Mouse (Mus musculus): ENCODE measurements around the gene Csnk2b. TPM values are rescaled to one million over a fixed set of nuclear protein-coding genes. Genes with fewer than 3 reads are reported as not detected.
A peak's percentile ranks its signal among the peaks of the same experiment; 100 is the strongest.

Gene Csnk2b
- total and polyA plus RNA-seq, 3 experiments = 149 to 301 (median 170) TPM

DNA sequence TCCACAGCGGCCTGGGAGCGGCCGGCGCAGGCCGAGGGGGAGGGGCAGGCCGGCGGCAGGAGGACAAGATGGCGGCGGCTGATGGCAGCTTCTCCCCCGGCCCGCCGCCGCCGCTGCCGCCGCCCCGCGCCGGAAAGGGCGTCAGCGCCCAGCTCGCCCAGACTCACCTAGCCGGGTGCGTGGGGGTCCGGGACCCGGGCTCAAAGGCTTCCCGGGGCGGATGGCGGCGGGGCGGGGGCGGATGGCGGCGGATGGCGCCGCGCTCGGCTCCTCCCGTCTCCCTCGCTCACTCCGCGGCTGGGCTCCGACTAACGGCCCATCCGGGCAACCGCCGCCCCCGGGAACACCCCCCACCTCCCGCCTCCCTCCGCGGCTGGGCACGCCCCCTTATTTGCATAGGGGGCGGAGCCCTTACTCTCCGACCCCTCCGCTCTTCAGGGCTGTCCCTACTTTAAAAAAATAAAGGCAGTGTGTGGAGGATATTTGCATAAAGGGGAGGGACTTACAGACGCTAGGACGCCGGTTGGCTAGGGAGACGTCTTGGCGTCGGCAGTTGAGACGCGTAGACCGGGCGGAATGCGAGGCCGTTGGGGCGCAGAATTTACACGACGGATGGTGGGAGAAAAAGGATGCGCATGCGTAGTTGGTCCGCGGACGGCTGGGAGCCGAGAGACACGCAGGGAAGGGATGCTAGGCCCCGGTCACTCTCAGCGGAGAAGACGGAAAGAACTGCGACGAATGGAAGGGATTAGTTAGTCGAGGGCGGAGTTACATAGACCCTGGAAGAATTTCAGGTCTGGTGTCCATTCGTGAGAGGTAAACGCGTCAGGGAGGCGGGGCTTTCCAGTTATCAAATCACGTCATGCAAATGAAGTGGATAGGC lies 43.0 kb upstream of the Csnk2b start, which contains the start of gene Prrc2a:
Gene Prrc2a, minus strand, starts transcription at position 330 of the 883 bp plus-strand sequence.
- Histone ChIP-seq H3K27ac (peak within 1 kb of the TSS; percentile 99), H3K27me3 (ENCODE audit: control insufficient read depth, insufficient read depth, low read length) (no peaks in the 10 kb centered on the region), H3K79me2 (replicated peaks; ENCODE audit: control insufficient read depth, insufficient read depth, low read length) (peaks cover 9% of the 10 kb centered on the region; the same call in 1 of the 2 replicates), H3K4me1 (ENCODE audit: control insufficient read depth, insufficient read depth, low read length) (peaks cover 14% of the 10 kb centered on the region), H3K9ac (ENCODE audit: low read depth, low read length) (peak within 1 kb of the TSS; percentile 98), H3K4me3 (peak within 1 kb of the TSS; percentile 91), H3K36me3 (ENCODE audit: control insufficient read depth, insufficient read depth, low read length) (peaks cover 18% of the 10 kb centered on the region)
- TF ChIP-seq CTCF (IDR thresholded peaks at IDR 0.05) (0 out of 2 replicates have a peak, but pooled peaks have one; percentile 16), POLR2A (IDR thresholded peaks at IDR 0.05; ENCODE audit: insufficient read depth, low read depth, low read length) (peak; percentile 93), EP300 (IDR thresholded peaks at IDR 0.05; ENCODE audit: insufficient read depth, low read depth, low read length) (peak; percentile 47; the same call in 1 of the 2 replicates)
- intact Hi-C loops (cut with DNase I) = loop anchor here (5.0 kb wide), 1 partner anchor 38 kb away; the partner anchor contains the start of gene D17H6S53E
- peak; percentile 95 to 99 for DNase-seq
- under 1% methylated on average over 71 of the region's 89 CpGs for WGBS

DNA sequence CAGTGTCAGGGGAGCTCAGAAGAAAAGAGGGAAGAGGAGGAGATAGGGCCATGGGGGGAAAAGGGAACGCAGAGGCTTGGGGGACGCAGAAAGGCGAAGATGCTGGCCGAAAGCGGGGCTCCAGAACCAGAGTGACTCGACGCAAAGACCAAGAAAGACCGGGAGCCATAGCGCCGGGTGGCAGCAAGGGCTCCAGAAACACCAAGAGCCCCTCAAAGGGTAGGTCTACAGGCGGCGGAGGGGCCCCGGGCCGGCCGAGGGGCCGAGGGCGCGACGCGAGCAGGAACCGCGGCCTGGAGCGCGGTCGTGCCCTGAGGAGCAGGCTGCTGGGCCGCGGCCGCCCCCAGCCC lies 42.3 kb upstream of the Csnk2b start:
- Histone ChIP-seq H3K4me3 (peak overlapping the region; percentile 91), H3K27ac (peak overlapping the region; percentile 96), H3K9ac (ENCODE audit: low read depth, low read length) (peak overlapping the region; percentile 98), H3K79me2 (replicated peaks; ENCODE audit: control insufficient read depth, insufficient read depth, low read length) (peaks cover 9% of the 10 kb centered on the region; the same call in 1 of the 2 replicates), H3K36me3 (ENCODE audit: control insufficient read depth, insufficient read depth, low read length) (peaks cover 18% of the 10 kb centered on the region), H3K27me3 (ENCODE audit: control insufficient read depth, insufficient read depth, low read length) (no peaks in the 10 kb centered on the region), H3K4me1 (ENCODE audit: control insufficient read depth, insufficient read depth, low read length) (peaks cover 14% of the 10 kb centered on the region)
- DNase-seq = no peak
- intact Hi-C loops (cut with DNase I) = loop anchor here (5.0 kb wide), 1 partner anchor 37 kb away; the partner anchor contains the start of gene D17H6S53E
- TF ChIP-seq POLR2A (IDR thresholded peaks at IDR 0.05; ENCODE audit: insufficient read depth, low read depth, low read length) (no peak), EP300 (IDR thresholded peaks at IDR 0.05; ENCODE audit: insufficient read depth, low read depth, low read length) (no peak), CTCF (IDR thresholded peaks at IDR 0.05) (no peak)
- WGBS = 0% methylated on average over 25 of the region's 28 CpGs

DNA sequence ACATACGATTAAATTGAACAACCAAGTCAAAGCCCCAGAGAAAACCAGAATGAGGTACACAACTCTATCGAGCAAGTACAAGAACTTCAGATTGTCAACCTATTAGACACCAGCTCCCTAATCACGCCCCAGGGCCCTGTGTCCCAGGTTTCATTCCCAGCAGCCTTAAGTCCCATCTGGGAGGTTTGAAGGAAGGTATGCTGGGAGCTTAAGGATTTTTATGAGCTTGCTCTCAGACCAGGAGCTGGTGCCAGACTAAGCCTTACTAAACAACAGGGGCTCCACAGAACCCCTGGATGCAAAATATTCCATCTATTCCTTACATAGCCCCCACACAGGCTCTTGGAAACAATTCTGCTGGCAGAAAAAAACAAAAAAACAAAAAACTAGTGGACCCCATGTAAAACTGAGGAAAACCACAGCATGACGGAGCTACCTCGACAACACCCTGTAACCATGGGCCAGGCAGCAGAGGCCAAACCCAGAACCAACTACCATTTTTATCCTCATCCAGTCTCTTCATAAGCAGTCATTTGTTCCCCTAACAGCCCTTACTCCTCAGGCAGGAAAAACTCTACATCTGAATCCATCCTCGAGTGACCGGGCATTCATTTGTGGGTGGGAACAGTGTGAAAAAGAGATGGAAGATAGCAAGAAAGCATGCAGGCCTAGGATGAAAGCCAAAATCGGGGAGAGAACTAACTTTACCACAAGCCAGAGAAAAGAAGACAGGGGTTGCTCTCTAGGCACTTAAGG lies 41.7 kb upstream of the Csnk2b start:
- peaks cover 14% of the 10 kb centered on the region for H3K4me1 ChIP-seq (ENCODE audit: control insufficient read depth, insufficient read depth, low read length)
- H3K79me2 ChIP-seq (replicated peaks; ENCODE audit: control insufficient read depth, insufficient read depth, low read length) = peaks cover 9% of the 10 kb centered on the region; the same call in 1 of the 2 replicates
- no peaks in the 10 kb centered on the region for H3K27me3 ChIP-seq (ENCODE audit: control insufficient read depth, insufficient read depth, low read length)
- WGBS = 3% methylated on average over 8 of the region's 8 CpGs
- H3K27ac ChIP-seq = peak overlapping the region; percentile 96
- H3K36me3 ChIP-seq (ENCODE audit: control insufficient read depth, insufficient read depth, low read length) = peaks cover 18% of the 10 kb centered on the region
- peak overlapping the region; percentile 98 for H3K9ac ChIP-seq (ENCODE audit: low read depth, low read length)
- no peak for DNase-seq
- TF ChIP-seq POLR2A (IDR thresholded peaks at IDR 0.05; ENCODE audit: insufficient read depth, low read depth, low read length) (no peak), EP300 (IDR thresholded peaks at IDR 0.05; ENCODE audit: insufficient read depth, low read depth, low read length) (no peak), CTCF (IDR thresholded peaks at IDR 0.05) (no peak)
- intact Hi-C loops (cut with DNase I) = loop anchor here (2.0 to 5.0 kb wide), 2 partner anchors 27 to 36 kb away; partner anchors contain the start of gene D17H6S53E
- peak overlapping the region; percentile 91 for H3K4me3 ChIP-seq

DNA sequence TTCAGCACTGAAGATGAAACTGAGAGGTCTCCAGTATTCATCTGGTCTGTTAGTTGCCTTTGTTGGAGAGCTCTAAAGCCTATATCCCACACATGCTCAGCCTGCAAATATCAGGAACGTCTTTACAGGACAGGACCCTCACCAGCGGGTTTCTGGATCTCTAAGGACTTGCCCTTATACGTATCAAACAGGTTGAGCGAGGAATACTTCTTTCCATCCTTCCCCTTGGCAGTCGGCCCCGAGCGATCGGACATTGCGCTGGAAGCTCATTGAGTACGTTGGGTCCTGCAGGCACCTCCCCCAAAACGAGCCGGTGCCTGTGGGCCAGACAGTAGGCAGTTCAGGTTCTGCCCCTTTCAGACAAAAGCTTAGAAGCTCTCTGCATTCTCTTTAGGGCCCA lies 40.9 kb upstream of the Csnk2b start:
- no peaks in the 10 kb centered on the region for H3K27me3 ChIP-seq (ENCODE audit: control insufficient read depth, insufficient read depth, low read length)
- WGBS = 4% methylated on average over 12 of the region's 12 CpGs
- H3K4me3 ChIP-seq = peak overlapping the region; percentile 91
- H3K36me3 ChIP-seq (ENCODE audit: control insufficient read depth, insufficient read depth, low read length) = peaks cover 18% of the 10 kb centered on the region
- TF ChIP-seq POLR2A (IDR thresholded peaks at IDR 0.05; ENCODE audit: insufficient read depth, low read depth, low read length) (no peak), CTCF (IDR thresholded peaks at IDR 0.05) (no peak), EP300 (IDR thresholded peaks at IDR 0.05; ENCODE audit: insufficient read depth, low read depth, low read length) (no peak)
- 0 out of 2 replicates have a peak overlapping the region, but pooled peaks have one; percentile 0 for H3K27ac ChIP-seq
- peaks cover 14% of the 10 kb centered on the region for H3K4me1 ChIP-seq (ENCODE audit: control insufficient read depth, insufficient read depth, low read length)
- peak overlapping the region; percentile 51 for H3K9ac ChIP-seq (ENCODE audit: low read depth, low read length)
- H3K79me2 ChIP-seq (replicated peaks; ENCODE audit: control insufficient read depth, insufficient read depth, low read length) = peaks cover 9% of the 10 kb centered on the region; the same call in 1 of the 2 replicates
- intact Hi-C loops (cut with DNase I) = loop anchor here (2.0 to 5.0 kb wide), 2 partner anchors 26 to 35 kb away; partner anchors contain the start of gene D17H6S53E
- peak in 1 of 2 experiments; percentile 61 for DNase-seq

DNA sequence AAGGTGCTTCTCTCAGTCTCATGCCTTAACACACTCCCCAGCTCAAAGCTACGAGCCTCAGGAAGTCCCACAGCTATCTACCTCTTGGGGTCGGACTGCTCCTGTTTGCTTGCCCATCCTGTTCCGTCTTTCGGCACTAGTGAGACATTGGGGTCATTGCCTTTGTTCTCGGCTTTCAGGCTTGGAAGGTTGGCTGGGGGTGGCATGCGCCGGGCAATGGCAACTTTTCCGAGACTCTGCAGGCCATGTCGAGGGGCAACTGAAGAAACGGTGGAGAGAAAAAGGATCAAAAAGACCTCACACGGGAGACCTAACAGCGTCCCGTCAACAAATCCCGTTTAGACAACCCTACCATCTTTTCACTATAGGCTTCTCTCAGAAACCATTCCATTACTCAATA lies 40.3 kb upstream of the Csnk2b start:
- H3K4me3 ChIP-seq = no peak overlapping the region; the same call in 1 of the 2 replicates
- WGBS = 39% methylated on average over 14 of the region's 14 CpGs
- TF ChIP-seq EP300 (IDR thresholded peaks at IDR 0.05; ENCODE audit: insufficient read depth, low read depth, low read length) (no peak), POLR2A (IDR thresholded peaks at IDR 0.05; ENCODE audit: insufficient read depth, low read depth, low read length) (no peak), CTCF (IDR thresholded peaks at IDR 0.05) (no peak)

More for the DNA sequence above, 40.3 kb upstream of the Csnk2b start:
- H3K79me2 ChIP-seq (replicated peaks; ENCODE audit: control insufficient read depth, insufficient read depth, low read length) = peaks cover 9% of the 10 kb centered on the region; the same call in 1 of the 2 replicates
- no peak for DNase-seq
- H3K9ac ChIP-seq (ENCODE audit: low read depth, low read length) = peak overlapping the region; percentile 5; the same call in 1 of the 2 replicates
- 0 out of 2 replicates have a peak overlapping the region, but pooled peaks have one; percentile 7 for H3K27ac ChIP-seq
- intact Hi-C loops (cut with DNase I) = loop anchor here (2.0 to 5.0 kb wide), 2 partner anchors 25 to 35 kb away; partner anchors contain the start of gene D17H6S53E
- peaks cover 18% of the 10 kb centered on the region for H3K36me3 ChIP-seq (ENCODE audit: control insufficient read depth, insufficient read depth, low read length)
- peaks cover 14% of the 10 kb centered on the region for H3K4me1 ChIP-seq (ENCODE audit: control insufficient read depth, insufficient read depth, low read length)
- no peaks in the 10 kb centered on the region for H3K27me3 ChIP-seq (ENCODE audit: control insufficient read depth, insufficient read depth, low read length)
